Comparison of ENCODE assay signal across 8 mouse cellular contexts in genomic region chr12:112999569-113000293, GRCm38 (mm10). TPM values are rescaled to one million over a fixed set of nuclear protein-coding genes. Genes with fewer than 3 reads are reported as not detected.
DNase-seq lines count a peak whose midpoint lies in the region; ATAC-seq and TF ChIP-seq lines count a peak whose summit lies in the region.

No protein-coding gene starts in this region.

- H3K9me3 ChIP-seq in neural tube, embryonic 11.5 days (ENCODE audit: control insufficient read depth, low read length), result no peaks in the 10 kb centered on the region
- H3K9me3 ChIP-seq in hindbrain, embryonic 11.5 days (ENCODE audit: control insufficient read depth, low read length), result no peaks in the 10 kb centered on the region

- no peaks in the 10 kb centered on the region for H3K36me3 ChIP-seq in neural tube, embryonic 11.5 days (ENCODE audit: control insufficient read depth, insufficient read depth, low read length)
- no peaks in the 10 kb centered on the region for H3K36me3 ChIP-seq in hindbrain, embryonic 11.5 days (ENCODE audit: control insufficient read depth, insufficient read depth, low read length)

- ATAC-seq in neural tube, embryonic 11.5 days (ENCODE audit: insufficient read depth, low FRiP score, low TSS enrichment), result no peak
- no peak; the same call in 1 of the 2 replicates for ATAC-seq in hindbrain, embryonic 11.5 days (ENCODE audit: low FRiP score)
- 0 out of 2 replicates have a peak, but pooled peaks have one; percentile 0 for ATAC-seq in megakaryocyte-erythroid progenitor cell, adult 5-6 weeks (replicated peaks; ENCODE audit: low FRiP score, low TSS enrichment, poor library complexity, severe bottlenecking)

- peak overlapping the region; percentile 77 for H3K4me3 ChIP-seq in cerebellum, adult 2 months (replicated peaks; ENCODE audit: insufficient read depth, low read depth, low read length)
- H3K4me3 ChIP-seq in neural tube, embryonic 11.5 days (ENCODE audit: low read depth, low read length), result peak overlapping the region; percentile 88
- H3K4me3 ChIP-seq in hindbrain, embryonic 11.5 days (ENCODE audit: low read depth, low read length), result peak overlapping the region; percentile 86

- peak overlapping the region; percentile 91 for H3K9ac ChIP-seq in neural tube, embryonic 11.5 days (ENCODE audit: low read length)
- peak overlapping the region; percentile 92 for H3K9ac ChIP-seq in hindbrain, embryonic 11.5 days (ENCODE audit: low read depth, low read length)

- peak overlapping the region; percentile 88 for H3K4me2 ChIP-seq in neural tube, embryonic 11.5 days (ENCODE audit: low read depth)
- H3K4me2 ChIP-seq in hindbrain, embryonic 11.5 days (replicated peaks; ENCODE audit: low read depth, low read length), result peak overlapping the region; percentile 64

- 0 out of 2 replicates have a peak, but pooled peaks cover 4% of the 10 kb centered on the region for H3K4me1 ChIP-seq in cerebellum, adult 2 months (ENCODE audit: control insufficient read depth, insufficient read depth, low read length)
- peaks cover 11% of the 10 kb centered on the region; the same call in 1 of the 2 replicates for H3K4me1 ChIP-seq in neural tube, embryonic 11.5 days (ENCODE audit: control insufficient read depth, insufficient read depth, low read length)
- H3K4me1 ChIP-seq in hindbrain, embryonic 11.5 days (replicated peaks; ENCODE audit: control insufficient read depth, insufficient read depth, low read length), result peaks cover 4% of the 10 kb centered on the region; the same call in 1 of the 2 replicates

- DNase-seq in cerebellum, adult 2 months, result no peak
- no peak for DNase-seq in cerebellum, postnatal 25 days
- DNase-seq in neural tube, embryonic 11.5 days (ENCODE audit: low spot score), result no peak
- DNase-seq in neural tube, embryonic 10.5 days (ENCODE audit: extremely low spot score, low spot score), result no peak
- DNase-seq in hindbrain, embryonic 11.5 days (ENCODE audit: low spot score), result no peak
- no peak for DNase-seq in MN1 (ENCODE audit: low spot score)
- DNase-seq in layer of hippocampus, postnatal 14 days (ENCODE audit: low spot score in 2 of 2), result no peak

- no peak for TF ChIP-seq POLR2A in cerebellum, adult 2 months (IDR thresholded peaks at IDR 0.05; ENCODE audit: borderline replicate concordance, insufficient read depth, low read length)

- no peaks in the 10 kb centered on the region for H3K27me3 ChIP-seq in cerebellum, adult 2 months (ENCODE audit: control insufficient read depth, insufficient read depth, low read length)
- H3K27me3 ChIP-seq in neural tube, embryonic 11.5 days (ENCODE audit: control insufficient read depth, insufficient read depth, low read length), result no peaks in the 10 kb centered on the region
- no peaks in the 10 kb centered on the region for H3K27me3 ChIP-seq in hindbrain, embryonic 11.5 days (ENCODE audit: control insufficient read depth, insufficient read depth, low read length)

- peak overlapping the region; percentile 80; the same call in 1 of the 2 replicates for H3K27ac ChIP-seq in cerebellum, adult 2 months (ENCODE audit: insufficient read depth, low read length)
- H3K27ac ChIP-seq in neural tube, embryonic 11.5 days (ENCODE audit: low read depth, low read length), result peak overlapping the region; percentile 89
- peak overlapping the region; percentile 94 for H3K27ac ChIP-seq in hindbrain, embryonic 11.5 days (ENCODE audit: low read depth, low read length)

- no peak for TF ChIP-seq CTCF in cerebellum, adult 2 months (IDR thresholded peaks at IDR 0.05; ENCODE audit: borderline replicate concordance, insufficient read depth, low read depth, low read length)

- under 1% methylated on average over 56 of the region's 56 CpGs for WGBS in cerebellum, adult 2 months
- 1% methylated on average over 56 of the region's 56 CpGs for WGBS in neural tube, embryonic 11.5 days
- WGBS in hindbrain, embryonic 11.5 days, result 2% methylated on average over 56 of the region's 56 CpGs

RNA-seq across cellular contexts. Expression of gene Brf1, which starts 0.8 kb away (rescaled TPM):
- polyA plus RNA-seq in cerebellum, adult 2 months (2012; rRNA removed), result 52.0 and 52.4 TPM in 2 replicates
- 53.3 and 58.5 TPM in 2 replicates for polyA plus RNA-seq in neural tube, embryonic 11.5 days (2014; fragmentation: Nextera tagmentation; extraction: Ambion mirVana)
- 53.6 and 57.8 TPM in 2 replicates for polyA plus RNA-seq in hindbrain, embryonic 11.5 days (2014; fragmentation: Nextera tagmentation; extraction: Ambion mirVana)
- 79.6 and 114 TPM in 2 replicates for total RNA-seq in megakaryocyte-erythroid progenitor cell, adult 5-6 weeks (2014; fragmentation: Nextera tagmentation)
- total RNA-seq in megakaryocyte-erythroid progenitor cell, adult 5-6 weeks (2017), result 58.8 and 83.3 TPM in 2 replicates
- total RNA-seq in layer of hippocampus, postnatal 14 days (2021), result 10 to 100 TPM; 51.2 to 58.9 TPM

RNA-seq across cellular contexts. Expression of gene Pacs2, which starts 14.6 kb away (rescaled TPM):
- 136 and 151 TPM in 2 replicates for polyA plus RNA-seq in cerebellum, adult 2 months (2012; rRNA removed)
- 22.1 and 25.1 TPM in 2 replicates for polyA plus RNA-seq in neural tube, embryonic 11.5 days (2014; fragmentation: Nextera tagmentation; extraction: Ambion mirVana)
- polyA plus RNA-seq in hindbrain, embryonic 11.5 days (2014; fragmentation: Nextera tagmentation; extraction: Ambion mirVana), result 17.2 and 21.2 TPM in 2 replicates
- total RNA-seq in megakaryocyte-erythroid progenitor cell, adult 5-6 weeks (2014; fragmentation: Nextera tagmentation), result 31.6 and 33.3 TPM in 2 replicates
- 9.4 and 10.0 TPM in 2 replicates for total RNA-seq in megakaryocyte-erythroid progenitor cell, adult 5-6 weeks (2017)
- 100 to 1,000 TPM; 121 TPM for total RNA-seq in layer of hippocampus, postnatal 14 days (2021)

RNA-seq across cellular contexts. Expression of gene Btbd6, which starts 23.4 kb away (rescaled TPM):
- polyA plus RNA-seq in cerebellum, adult 2 months (2012; rRNA removed), result 61.6 and 68.6 TPM in 2 replicates
- 21.8 TPM in 2 replicates for polyA plus RNA-seq in neural tube, embryonic 11.5 days (2014; fragmentation: Nextera tagmentation; extraction: Ambion mirVana)
- polyA plus RNA-seq in hindbrain, embryonic 11.5 days (2014; fragmentation: Nextera tagmentation; extraction: Ambion mirVana), result 25.6 and 26.8 TPM in 2 replicates
- total RNA-seq in megakaryocyte-erythroid progenitor cell, adult 5-6 weeks (2014; fragmentation: Nextera tagmentation), result 4.2 and 6.5 TPM in 2 replicates
- 5.0 and 8.7 TPM in 2 replicates for total RNA-seq in megakaryocyte-erythroid progenitor cell, adult 5-6 weeks (2017)
- total RNA-seq in layer of hippocampus, postnatal 14 days (2021), result 10 to 100 TPM; 47.1 to 47.2 TPM

RNA-seq across cellular contexts. Expression of gene Nudt14, which starts 57.8 kb away (rescaled TPM):
- polyA plus RNA-seq in cerebellum, adult 2 months (2012; rRNA removed), result 23.8 and 24.2 TPM in 2 replicates
- polyA plus RNA-seq in neural tube, embryonic 11.5 days (2014; fragmentation: Nextera tagmentation; extraction: Ambion mirVana), result 61.2 and 67.8 TPM in 2 replicates
- polyA plus RNA-seq in hindbrain, embryonic 11.5 days (2014; fragmentation: Nextera tagmentation; extraction: Ambion mirVana), result 57.3 and 69.9 TPM in 2 replicates
- total RNA-seq in megakaryocyte-erythroid progenitor cell, adult 5-6 weeks (2014; fragmentation: Nextera tagmentation), result 9.9 and 22.9 TPM in 2 replicates
- 1.9 and 7.5 TPM in 2 replicates for total RNA-seq in megakaryocyte-erythroid progenitor cell, adult 5-6 weeks (2017)
- 10 to 100 TPM in 1 of 2 experiments, 1 to 10 TPM in 1; 7.5 to 11.1 TPM for total RNA-seq in layer of hippocampus, postnatal 14 days (2021)
